Mouse (Mus musculus) limb, embryonic 12.5 days (tissue): Measurements from ENCODE around the gene Chit1. TPM values are rescaled to one million over a fixed set of nuclear protein-coding genes. Genes with fewer than 3 reads are reported as not detected.

ENCODE experiments used
- ATAC-seq: fragments of 200-750 bp; cut with Nextera tagmentation; 2 replicates; pipeline ENCODE4 v1.8.0; 2017; ENCODE audit warnings: low read depth, moderate TSS enrichment; ENCODE audit not compliant: insufficient number of reproducible peaks, insufficient read depth, low FRiP score, low TSS enrichment
- H3K27ac ChIP-seq: fragments of 300-500 bp; sonication (generic); 2 replicates; pipeline ENCODE4 v1.5.1; 2016; ENCODE audit warnings: mild to moderate bottlenecking, moderate library complexity
- H3K27me3 ChIP-seq: fragments of 300-500 bp; sonication (generic); 2 replicates; pipeline ENCODE4 v1.6.1; 2016; ENCODE audit warnings: mild to moderate bottlenecking, moderate library complexity
- H3K36me3 ChIP-seq: fragments of 300-500 bp; sonication (generic); 2 replicates; pipeline ENCODE4 v1.6.1; 2016; ENCODE audit warnings: mild to moderate bottlenecking, moderate library complexity
- H3K4me1 ChIP-seq: fragments of 300-500 bp; sonication (generic); replicated peaks from 2 replicates; pipeline ENCODE4 v1.6.1; 2016
- H3K4me2 ChIP-seq: fragments of 300-500 bp; sonication (generic); 2 replicates; pipeline ENCODE4 v1.6.1; 2016; ENCODE audit warnings: mild to moderate bottlenecking, moderate library complexity
- H3K4me3 ChIP-seq: fragments of 300-500 bp; sonication (generic); replicated peaks from 2 replicates; pipeline ENCODE4 v1.5.1; 2016; ENCODE audit warnings: mild to moderate bottlenecking
- H3K9ac ChIP-seq: fragments of 300-500 bp; sonication (generic); replicated peaks from 2 replicates; pipeline ENCODE4 v1.6.1; 2016; ENCODE audit warnings: mild to moderate bottlenecking, moderate library complexity
- H3K9me3 ChIP-seq: fragments of 300-500 bp; sonication (generic); 2 replicates; pipeline ENCODE4 v1.6.1; 2016; ENCODE audit warnings: mild to moderate bottlenecking, moderate library complexity
- WGBS: fragments of 180-500 bp; shearing (Covaris S2); methylation state at CpG from one replicate; pipeline ENCODE4 v1.1.7; 2016; 5-methylcytosine and 5-hydroxymethylcytosine counted together
- polyA plus RNA-seq: library from polyadenylated mRNA; unstranded; fragments of >200 nt; fragmentation: Nextera tagmentation; extraction: Ambion mirVana; gene quantifications from 2 replicates; pipeline ENCODE4 v1.2.1, GENCODE M21; 2016

Chit1 gene
- polyA plus RNA-seq, 1 experiment from 2014 or later: not detected

DNA sequence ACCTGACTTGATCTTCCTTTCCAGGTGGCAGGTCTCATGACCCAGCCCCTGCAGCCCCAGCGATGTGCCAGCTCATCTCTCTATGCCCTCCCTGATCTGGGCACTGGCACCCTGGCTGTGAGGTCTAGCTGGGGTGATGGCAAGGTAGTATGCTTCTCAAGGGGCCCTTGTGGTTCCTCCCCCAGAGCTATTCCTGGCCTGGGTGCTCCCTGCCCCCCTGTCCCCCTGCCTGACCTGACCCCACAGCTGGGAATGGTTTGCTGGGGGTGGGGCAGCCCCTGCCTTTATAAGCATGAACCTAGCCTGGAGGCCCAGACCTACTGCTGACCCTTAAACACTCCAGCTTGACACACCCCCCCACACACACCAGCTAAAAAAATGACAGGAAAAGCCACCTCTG is 82.1 kb downstream of the Chit1 start, which contains the start of gene Mybph:
TSS of gene Mybph (plus strand) at position 323 of the 400 bp plus-strand sequence.
- H3K27me3 ChIP-seq: peaks cover 14% of the 10 kb centered on the region
- H3K4me2 ChIP-seq: peak within 1 kb of the TSS; percentile 10; the same call in 1 of the 2 replicates
- H3K9me3 ChIP-seq: no peaks in the 10 kb centered on the region
- 71% methylated on average over 1 of the region's 1 CpGs for WGBS
- H3K9ac ChIP-seq: no peak within 1 kb of the TSS; the same call in 1 of the 2 replicates
- peaks cover 47% of the 10 kb centered on the region for H3K4me1 ChIP-seq
- 0 out of 2 replicates have a peak within 1 kb of the TSS, but pooled peaks have one; percentile 2 for H3K4me3 ChIP-seq
- H3K36me3 ChIP-seq: no peaks in the 10 kb centered on the region
- peak within 1 kb of the TSS; percentile 56; the same call in 1 of the 2 replicates for H3K27ac ChIP-seq
- ATAC-seq: no peak

DNA sequence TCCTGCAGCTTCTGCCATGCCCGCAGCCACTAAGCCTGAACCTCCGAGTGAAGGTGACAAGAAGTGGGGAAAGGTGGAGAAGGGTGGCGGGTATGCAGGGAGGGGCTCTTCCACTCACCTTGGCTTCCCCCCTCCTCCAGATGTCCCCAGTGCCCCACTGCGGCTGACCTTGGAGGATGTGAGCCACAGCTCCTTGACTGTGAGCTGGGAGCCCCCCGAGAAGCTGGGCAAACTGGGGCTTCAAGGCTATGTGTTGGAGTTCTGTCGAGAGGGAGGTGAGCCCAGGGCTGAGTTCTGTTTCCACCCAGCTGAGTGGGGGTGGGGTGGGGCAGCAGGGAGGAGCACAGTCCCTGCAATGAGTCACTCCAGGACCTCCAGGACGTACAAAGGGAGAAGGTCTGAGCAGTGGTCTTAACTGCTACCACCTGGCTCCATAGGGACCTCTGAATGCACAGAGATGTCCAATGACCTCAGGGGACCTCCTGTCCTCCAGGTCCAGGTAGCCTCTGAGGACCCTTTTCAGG is 82.7 kb downstream of the Chit1 start:
- H3K9me3 ChIP-seq: no peaks in the 10 kb centered on the region
- peaks cover 8% of the 10 kb centered on the region for H3K27me3 ChIP-seq
- ATAC-seq: no peak
- no peaks in the 10 kb centered on the region for H3K36me3 ChIP-seq
- H3K27ac ChIP-seq: peak overlapping the region; percentile 56; the same call in 1 of the 2 replicates
- peak overlapping the region; percentile 10; the same call in 1 of the 2 replicates for H3K4me2 ChIP-seq
- WGBS: 46% methylated on average over 7 of the region's 7 CpGs
- 0 out of 2 replicates have a peak overlapping the region, but pooled peaks have one; percentile 2 for H3K4me3 ChIP-seq
- no peak overlapping the region; the same call in 1 of the 2 replicates for H3K9ac ChIP-seq
- peaks cover 47% of the 10 kb centered on the region for H3K4me1 ChIP-seq

DNA sequence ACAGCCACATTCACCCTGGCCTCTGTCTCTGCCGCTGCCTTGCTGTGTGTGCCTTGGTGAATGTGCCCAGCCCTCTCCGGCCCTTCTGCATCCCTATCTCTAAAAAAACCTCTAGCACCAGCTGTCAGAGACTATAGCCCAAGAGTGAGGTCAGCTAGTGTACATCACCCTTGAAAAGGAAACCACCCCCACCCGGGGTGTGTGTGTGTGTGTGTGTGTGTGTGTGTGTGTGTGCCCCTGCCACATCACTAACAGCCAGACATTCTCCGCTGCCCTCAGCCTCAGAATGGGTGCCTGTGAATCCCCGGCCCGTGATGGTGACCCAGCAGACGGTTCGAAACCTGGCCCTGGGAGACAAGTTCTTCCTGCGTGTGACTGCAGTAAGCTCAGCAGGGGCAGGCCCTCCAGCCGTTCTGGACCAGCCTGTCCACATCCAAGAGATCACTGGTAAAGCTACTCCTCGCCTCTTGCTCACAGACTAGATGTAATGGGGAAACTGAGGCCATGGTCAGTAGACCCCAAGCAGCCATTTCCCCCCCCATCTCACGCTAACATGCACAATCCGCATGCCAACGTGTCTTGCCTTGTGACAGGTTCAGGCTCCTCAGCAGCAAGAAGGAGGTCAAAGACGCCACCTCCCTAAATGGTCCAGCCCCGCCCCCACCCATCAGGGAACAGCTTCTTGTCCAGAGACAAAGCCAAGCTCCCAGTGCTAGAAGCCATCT is 83.4 kb downstream of the Chit1 start:
- H3K27ac ChIP-seq: peak overlapping the region; percentile 56; the same call in 1 of the 2 replicates
- no peak for ATAC-seq
- H3K36me3 ChIP-seq: no peaks in the 10 kb centered on the region
- H3K4me1 ChIP-seq: peaks cover 43% of the 10 kb centered on the region
- 78% methylated on average over 16 of the region's 16 CpGs for WGBS
- peaks cover under 1% of the 10 kb centered on the region; the same call in 1 of the 2 replicates for H3K27me3 ChIP-seq
- no peak overlapping the region for H3K4me3 ChIP-seq
- H3K9ac ChIP-seq: no peak overlapping the region
- H3K9me3 ChIP-seq: no peaks in the 10 kb centered on the region
- no peak overlapping the region for H3K4me2 ChIP-seq

DNA sequence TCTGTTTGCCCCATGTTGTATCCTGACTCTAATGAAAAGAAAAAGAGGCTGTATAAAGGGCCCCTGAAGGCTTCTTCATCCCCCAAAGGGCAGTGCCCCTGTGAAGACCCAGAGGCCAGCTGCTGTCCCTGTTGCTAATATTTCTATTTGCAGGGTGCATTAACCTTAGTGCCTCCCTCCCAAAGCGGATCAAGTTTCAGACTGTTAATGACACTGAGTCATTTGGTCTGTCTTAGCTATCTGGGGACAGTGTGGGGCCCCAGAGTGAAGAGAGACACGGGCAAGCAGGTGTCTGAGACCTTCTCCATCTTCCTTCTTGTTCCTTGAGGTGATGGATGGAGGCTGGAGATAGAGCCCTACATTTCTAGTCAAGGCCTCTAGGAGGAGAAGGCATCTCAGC is 84.1 kb downstream of the Chit1 start:
- WGBS: 30% methylated on average over 2 of the region's 2 CpGs
- Histone ChIP-seq H3K27ac (peak overlapping the region; percentile 78; the same call in 1 of the 2 replicates), H3K9me3 (no peaks in the 10 kb centered on the region), H3K27me3 (no peaks in the 10 kb centered on the region), H3K4me1 (peaks cover 43% of the 10 kb centered on the region), H3K36me3 (no peaks in the 10 kb centered on the region), H3K4me2 (no peak overlapping the region), H3K9ac (no peak overlapping the region), H3K4me3 (no peak overlapping the region)
- no peak for ATAC-seq

DNA sequence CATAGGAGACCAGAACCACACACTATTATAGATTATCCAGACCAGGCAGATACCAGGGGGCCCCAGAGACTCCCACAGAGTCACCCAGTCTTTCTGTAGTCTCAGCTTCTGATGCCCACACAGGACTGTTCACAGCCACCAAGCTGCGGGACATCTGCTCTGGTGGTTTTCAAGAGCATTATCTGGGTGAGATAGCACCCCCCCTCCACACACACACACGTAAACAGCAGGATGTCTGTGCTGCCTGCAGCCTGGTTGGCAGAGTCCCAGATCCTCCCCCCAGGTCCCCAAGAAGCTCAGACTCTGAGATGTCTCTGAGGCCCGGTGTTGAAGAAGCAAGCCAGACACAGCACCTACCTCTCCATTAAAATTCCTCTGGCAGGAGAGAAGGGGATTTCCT is 84.5 kb downstream of the Chit1 start:
- 20% methylated on average over 3 of the region's 3 CpGs for WGBS
- ATAC-seq: 0 out of 2 replicates have a peak, but pooled peaks have one; percentile 24
- no peaks in the 10 kb centered on the region for H3K36me3 ChIP-seq
- H3K9ac ChIP-seq: peak overlapping the region; percentile 31; the same call in 1 of the 2 replicates
- no peaks in the 10 kb centered on the region for H3K27me3 ChIP-seq
- H3K4me1 ChIP-seq: peaks cover 43% of the 10 kb centered on the region
- no peaks in the 10 kb centered on the region for H3K9me3 ChIP-seq
- 0 out of 2 replicates have a peak overlapping the region, but pooled peaks have one; percentile 28 for H3K4me2 ChIP-seq
- H3K27ac ChIP-seq: peak overlapping the region; percentile 78
- no peak overlapping the region for H3K4me3 ChIP-seq

DNA sequence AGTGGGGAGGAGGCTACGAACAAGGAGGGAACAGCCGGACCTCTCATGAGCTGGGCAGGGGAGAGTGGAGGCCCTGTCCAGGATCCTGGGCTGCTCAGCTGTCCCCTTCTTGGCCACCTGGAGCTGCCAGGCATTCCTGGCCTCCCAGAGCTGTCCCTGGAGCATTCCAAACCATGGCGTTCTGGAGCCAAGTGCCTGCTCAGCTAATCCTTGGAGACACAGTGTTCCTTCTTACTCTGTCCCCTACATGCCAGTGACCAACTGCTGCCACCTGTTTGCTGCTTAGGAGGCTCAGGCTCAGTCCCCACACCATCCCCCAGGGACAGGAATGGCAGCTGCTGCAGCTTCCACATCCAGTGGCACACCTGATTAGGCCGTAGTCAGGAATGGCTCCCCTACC is 84.9 kb downstream of the Chit1 start:
- peaks cover 43% of the 10 kb centered on the region for H3K4me1 ChIP-seq
- H3K4me3 ChIP-seq: no peak overlapping the region
- 0 out of 2 replicates have a peak overlapping the region, but pooled peaks have one; percentile 28 for H3K4me2 ChIP-seq
- H3K9ac ChIP-seq: peak overlapping the region; percentile 31; the same call in 1 of the 2 replicates
- H3K27me3 ChIP-seq: no peaks in the 10 kb centered on the region
- ATAC-seq: peak; percentile 61
- 32% methylated on average over 4 of the region's 4 CpGs for WGBS
- no peaks in the 10 kb centered on the region for H3K9me3 ChIP-seq
- peak overlapping the region; percentile 78 for H3K27ac ChIP-seq
- no peaks in the 10 kb centered on the region for H3K36me3 ChIP-seq

DNA sequence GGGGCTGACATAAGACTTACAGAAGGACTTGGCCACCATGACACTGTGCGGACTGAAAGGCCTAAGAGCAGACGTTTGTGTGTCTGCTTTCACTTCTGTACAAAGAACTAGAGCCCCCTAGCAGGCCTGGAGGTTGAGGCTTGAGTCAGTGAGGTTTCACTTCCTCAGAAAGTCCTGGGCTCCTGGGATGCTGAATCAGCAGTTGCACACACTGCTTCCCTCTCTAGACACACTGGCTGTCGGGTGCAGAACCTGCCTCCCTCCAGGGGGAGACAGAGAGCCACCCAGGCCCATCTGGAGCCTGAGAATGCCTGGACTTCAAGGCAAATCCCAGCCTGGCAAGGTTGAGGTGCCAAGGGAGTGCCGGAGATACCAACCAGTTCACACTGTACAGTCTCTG is 85.3 kb downstream of the Chit1 start:
- H3K9me3 ChIP-seq: no peaks in the 10 kb centered on the region
- H3K27ac ChIP-seq: peak overlapping the region; percentile 78
- H3K27me3 ChIP-seq: no peaks in the 10 kb centered on the region
- 71% methylated on average over 4 of the region's 4 CpGs for WGBS
- no peaks in the 10 kb centered on the region for H3K36me3 ChIP-seq
- peaks cover 43% of the 10 kb centered on the region for H3K4me1 ChIP-seq
- no peak overlapping the region for H3K9ac ChIP-seq
- 0 out of 2 replicates have a peak overlapping the region, but pooled peaks have one; percentile 28 for H3K4me2 ChIP-seq
- H3K4me3 ChIP-seq: no peak overlapping the region
- ATAC-seq: no peak

DNA sequence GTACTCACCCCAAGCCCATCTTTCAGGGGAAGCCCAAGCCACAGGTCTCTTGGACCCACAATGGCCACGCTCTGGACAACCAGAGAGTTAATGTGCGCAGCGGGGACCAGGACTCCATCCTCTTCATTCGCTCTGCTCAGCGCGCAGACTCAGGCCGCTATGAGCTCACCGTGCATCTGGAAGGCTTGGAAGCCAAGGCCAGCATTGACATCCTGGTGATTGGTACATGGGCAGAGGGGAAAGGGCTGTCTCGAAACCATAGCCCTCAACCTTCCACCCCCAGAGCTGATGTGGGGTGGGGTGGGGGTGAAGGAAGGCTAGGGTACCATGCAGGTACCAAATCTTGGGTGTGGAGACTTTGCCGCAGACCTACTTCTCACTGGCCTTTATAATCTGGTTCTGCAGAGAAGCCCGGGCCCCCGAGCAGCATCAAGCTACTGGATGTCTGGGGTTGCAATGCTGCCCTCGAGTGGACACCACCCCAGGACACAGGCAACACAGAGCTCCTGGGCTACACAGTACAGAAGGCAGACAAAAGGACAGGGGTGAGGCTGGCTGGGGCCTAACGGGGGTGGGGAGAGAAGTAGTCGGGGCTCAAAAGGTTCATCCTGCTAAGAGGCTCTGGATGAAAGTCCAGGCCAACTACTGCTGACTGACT is 86.4 kb downstream of the Chit1 start:
- Histone ChIP-seq H3K36me3 (no peaks in the 10 kb centered on the region), H3K4me1 (peaks cover 43% of the 10 kb centered on the region), H3K27me3 (no peaks in the 10 kb centered on the region), H3K4me2 (no peak overlapping the region), H3K9ac (no peak overlapping the region; the same call in 1 of the 2 replicates), H3K27ac (no peak overlapping the region), H3K9me3 (no peaks in the 10 kb centered on the region), H3K4me3 (no peak overlapping the region)
- WGBS: 83% methylated on average over 15 of the region's 15 CpGs
- no peak for ATAC-seq

DNA sequence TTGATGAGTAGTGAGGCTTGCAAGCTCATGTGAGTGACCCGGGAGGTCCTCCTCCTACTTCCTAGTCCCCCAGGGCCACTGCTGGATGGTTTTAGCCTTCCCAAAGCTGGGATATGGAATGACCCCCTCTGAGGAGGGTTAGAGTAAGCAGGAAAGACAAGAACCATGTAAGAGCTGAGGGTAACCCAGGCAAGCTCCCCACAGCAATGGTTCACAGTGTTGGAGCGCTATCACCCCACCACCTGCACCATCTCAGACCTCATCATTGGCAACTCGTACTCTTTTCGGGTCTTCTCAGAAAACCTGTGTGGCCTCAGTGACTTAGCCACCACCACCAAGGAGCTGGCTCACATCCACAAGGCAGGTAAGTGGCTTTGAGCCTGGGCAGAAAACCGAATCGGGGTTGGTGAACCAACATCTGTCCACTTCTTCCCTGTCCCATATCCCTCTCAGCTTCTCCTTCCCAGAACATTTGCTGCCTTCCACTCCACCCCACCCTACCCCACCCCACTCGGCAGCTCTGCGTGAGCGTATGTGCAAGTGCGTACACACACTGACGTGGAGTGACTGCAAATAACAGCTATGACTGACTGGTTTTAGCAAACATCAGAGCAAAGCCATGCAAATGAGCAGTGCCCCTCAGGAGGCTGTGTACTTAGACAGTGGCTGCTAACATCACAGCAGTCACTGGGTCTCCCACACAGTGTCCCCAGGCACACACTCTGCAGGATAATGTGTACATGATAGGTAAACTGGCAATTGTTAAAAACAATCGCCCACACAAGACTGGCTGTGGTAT is 87.4 kb downstream of the Chit1 start:
- Histone ChIP-seq H3K9me3 (no peaks in the 10 kb centered on the region), H3K4me1 (peaks cover 36% of the 10 kb centered on the region), H3K27ac (no peak overlapping the region), H3K4me2 (no peak overlapping the region), H3K9ac (no peak overlapping the region; the same call in 1 of the 2 replicates), H3K27me3 (no peaks in the 10 kb centered on the region), H3K36me3 (no peaks in the 10 kb centered on the region), H3K4me3 (no peak overlapping the region)
- WGBS: 88% methylated on average over 12 of the region's 12 CpGs
- no peak for ATAC-seq

DNA sequence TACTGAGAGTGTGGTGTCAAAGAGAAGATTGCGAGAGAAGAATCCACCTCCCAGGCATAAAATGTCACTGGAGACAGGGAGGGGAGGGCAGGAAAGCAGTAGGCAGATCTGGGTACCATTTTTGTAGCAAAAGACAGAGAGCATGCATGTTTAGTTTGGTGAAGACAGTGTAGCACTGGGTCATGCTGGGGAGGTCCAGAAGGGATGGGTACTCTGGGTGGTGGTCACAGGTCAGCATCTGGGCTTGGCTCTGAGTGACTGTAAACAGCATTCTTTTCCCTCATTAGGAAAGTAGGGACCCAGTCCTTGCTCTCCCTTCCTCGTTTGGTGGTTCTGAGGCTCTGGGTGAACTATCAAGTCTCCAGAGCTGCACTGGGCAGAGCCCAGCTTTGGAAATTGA is 89.4 kb downstream of the Chit1 start:
- H3K4me3 ChIP-seq: no peak overlapping the region
- no peak overlapping the region for H3K4me2 ChIP-seq
- ATAC-seq: no peak
- no peaks in the 10 kb centered on the region for H3K27me3 ChIP-seq
- 39% methylated on average over 2 of the region's 2 CpGs for WGBS
- no peaks in the 10 kb centered on the region for H3K36me3 ChIP-seq
- no peak overlapping the region for H3K27ac ChIP-seq
- H3K9me3 ChIP-seq: no peaks in the 10 kb centered on the region
- peaks cover 15% of the 10 kb centered on the region for H3K4me1 ChIP-seq
- H3K9ac ChIP-seq: no peak overlapping the region
